Mouse (Mus musculus) MEL (cell line): ENCODE measurements around the gene Pcsk4. TPM values are rescaled to one million over a fixed set of nuclear protein-coding genes. Genes with fewer than 3 reads are reported as not detected.

ENCODE experiments used
- DNase-seq: peaks from one replicate; pipeline ENCODE4 v3.0.0; 2011; ENCODE audit warnings: low read depth, low spot score
- H3K27ac ChIP-seq: 2 replicates; pipeline ENCODE4 v1.5.1; 2012; ENCODE audit warnings: low read depth, mild to moderate bottlenecking, control low read depth, low read length, moderate library complexity; ENCODE audit not compliant: control insufficient read depth
- H3K27me3 ChIP-seq, 2 experiments: fragments of 150-350 bp in 1 of 2; sonication (generic) in 1 of 2; 2 replicates each; pipeline ENCODE4 v1.6.1; 2012; ENCODE audit warnings: low read length in 2 of 2, mild to moderate bottlenecking in 2 of 2, improper control_type of control experiment in 1 of 2, moderate library complexity in 1 of 2; ENCODE audit not compliant: insufficient read depth in 2 of 2, control insufficient read depth in 1 of 2
- H3K36me3 ChIP-seq, 2 experiments: 2 replicates each; pipeline ENCODE4 v1.6.1; 2012 to 2014; ENCODE audit warnings: low read length in 2 of 2, improper control_type of control experiment in 1 of 2, inconsistent platforms in 1 of 2, mild to moderate bottlenecking in 1 of 2; ENCODE audit not compliant: insufficient read depth in 2 of 2, control insufficient read depth in 1 of 2
- H3K4me1 ChIP-seq, 2 experiments: fragments of 150-350 bp in 1 of 2; sonication (generic) in 1 of 2; 2 replicates each; pipeline ENCODE4 v1.6.1; 2012; ENCODE audit warnings: low read length in 2 of 2, improper control_type of control experiment in 1 of 2, mild to moderate bottlenecking in 1 of 2; ENCODE audit not compliant: insufficient read depth in 2 of 2, control insufficient read depth in 1 of 2
- H3K4me3 ChIP-seq, 2 experiments: fragments of 150-350 bp in 1 of 2; sonication (generic) in 1 of 2; 2 replicates each; pipeline ENCODE4 v1.5.1; 2012; ENCODE audit warnings: low read depth in 2 of 2, low read length in 2 of 2, mild to moderate bottlenecking in 2 of 2, moderate library complexity in 2 of 2, control low read depth in 1 of 2, improper control_type of control experiment in 1 of 2; ENCODE audit not compliant: control insufficient read depth in 1 of 2, insufficient read depth in 1 of 2
- H3K79me2 ChIP-seq: 2 replicates; pipeline ENCODE4 v1.6.1; 2012; ENCODE audit warnings: mild to moderate bottlenecking, low read length, moderate library complexity; ENCODE audit not compliant: control insufficient read depth, poor library complexity, insufficient read depth
- H3K9ac ChIP-seq: 2 replicates; pipeline ENCODE4 v1.6.1; 2012; ENCODE audit warnings: low read depth, mild to moderate bottlenecking, control low read depth, low read length, moderate library complexity; ENCODE audit not compliant: control insufficient read depth, poor library complexity, severe bottlenecking
- H3K9me3 ChIP-seq: fragments of 150-350 bp; sonication (generic); replicated peaks from 2 replicates; pipeline ENCODE4 v1.6.1; 2012; ENCODE audit warnings: mild to moderate bottlenecking, low read length, improper control_type of control experiment, moderate library complexity; ENCODE audit not compliant: insufficient read depth
- CHD2 ChIP-seq: IDR thresholded peaks from 2 replicates; pipeline ENCODE4 v1.6.1; 2011; ENCODE audit warnings: low read length, improper control_type of control experiment
- CTCF ChIP-seq, 3 experiments: IDR thresholded peaks in 2 of 3; conservative IDR thresholded peaks in 1 of 3; 2 replicates each; pipeline ENCODE4 v1.5.1; 2011 to 2012; ENCODE audit warnings: low read length in 3 of 3, low read depth in 2 of 3, mild to moderate bottlenecking in 2 of 3, improper control_type of control experiment in 1 of 3, inconsistent platforms in 1 of 3, mixed read lengths in 1 of 3, moderate library complexity in 1 of 3; ENCODE audit not compliant: control insufficient read depth in 1 of 3, insufficient read depth in 1 of 3, poor library complexity in 1 of 3, severe bottlenecking in 1 of 3
- EP300 ChIP-seq, 2 experiments: IDR thresholded peaks; 2 replicates each; pipeline ENCODE4 v1.6.1; 2011; ENCODE audit warnings: improper control_type of control experiment in 2 of 2, low read length in 2 of 2, low read depth in 1 of 2, mild to moderate bottlenecking in 1 of 2
- GABPA ChIP-seq: IDR thresholded peaks from 2 replicates; pipeline ENCODE4 v1.6.1; 2012; ENCODE audit warnings: low read depth, mild to moderate bottlenecking, inconsistent platforms, low read length, improper control_type of control experiment, moderate library complexity
- GATA1 ChIP-seq: IDR thresholded peaks from 2 replicates; pipeline ENCODE4 v1.6.1; 2011; ENCODE audit warnings: low read depth, low read length, improper control_type of control experiment
- HCFC1 ChIP-seq: IDR thresholded peaks from 2 replicates; pipeline ENCODE4 v1.6.1; 2012; ENCODE audit warnings: low read depth, mild to moderate bottlenecking, inconsistent platforms, low read length, improper control_type of control experiment, moderate library complexity
- MAX ChIP-seq: IDR thresholded peaks from 2 replicates; pipeline ENCODE4 v1.6.1; 2011; ENCODE audit warnings: low read length, improper control_type of control experiment
- MXI1 ChIP-seq: IDR thresholded peaks from 2 replicates; pipeline ENCODE4 v1.6.1; 2011; ENCODE audit warnings: mild to moderate bottlenecking, low read depth, low read length, improper control_type of control experiment
- POLR2A ChIP-seq, 2 experiments: IDR thresholded peaks; 2 replicates each; pipeline ENCODE4 v1.6.1; 2011 to 2012; ENCODE audit warnings: low read length in 2 of 2, mild to moderate bottlenecking in 2 of 2, control low read depth in 1 of 2, improper control_type of control experiment in 1 of 2, low read depth in 1 of 2, moderate library complexity in 1 of 2; ENCODE audit not compliant: control insufficient read depth in 1 of 2, insufficient read depth in 1 of 2, poor library complexity in 1 of 2
- POLR2AphosphoS2 ChIP-seq: IDR thresholded peaks from 2 replicates; pipeline ENCODE4 v1.6.1; 2011; ENCODE audit warnings: low read length, improper control_type of control experiment
- POLR2AphosphoS5 ChIP-seq: IDR thresholded peaks from 2 replicates; pipeline ENCODE4 v1.6.1; 2012; ENCODE audit warnings: low read depth, borderline replicate concordance, mild to moderate bottlenecking, inconsistent platforms, low read length, moderate library complexity, mixed read lengths
- RAD21 ChIP-seq: IDR thresholded peaks from 2 replicates; pipeline ENCODE4 v1.6.1; 2011; ENCODE audit warnings: mild to moderate bottlenecking, low read depth, low read length, improper control_type of control experiment
- SIN3A ChIP-seq: IDR thresholded peaks from 2 replicates; pipeline ENCODE4 v1.6.1; 2012; ENCODE audit warnings: low read length, improper control_type of control experiment, inconsistent platforms
- SMC3 ChIP-seq: IDR thresholded peaks from 2 replicates; pipeline ENCODE4 v1.6.1; 2011; ENCODE audit warnings: low read depth, low read length, improper control_type of control experiment
- TCF12 ChIP-seq: IDR thresholded peaks from 2 replicates; pipeline ENCODE4 v1.6.1; 2014; ENCODE audit warnings: low read depth, mild to moderate bottlenecking, inconsistent platforms, low read length, improper control_type of control experiment, moderate library complexity
- UBTF ChIP-seq: IDR thresholded peaks from 2 replicates; pipeline ENCODE4 v1.6.1; 2012; ENCODE audit warnings: low read depth, mild to moderate bottlenecking, inconsistent platforms, low read length, improper control_type of control experiment, moderate library complexity, borderline replicate concordance; ENCODE audit not compliant: insufficient read depth
- ZKSCAN1 ChIP-seq: IDR thresholded peaks from 2 replicates; pipeline ENCODE4 v1.6.1; 2012; ENCODE audit warnings: low read depth, mild to moderate bottlenecking, inconsistent platforms, low read length, improper control_type of control experiment, moderate library complexity
- ZNF384 ChIP-seq: IDR thresholded peaks from 2 replicates; pipeline ENCODE4 v1.6.1; 2012; ENCODE audit warnings: low read depth, mild to moderate bottlenecking, inconsistent platforms, low read length, improper control_type of control experiment
- polyA plus RNA-seq, 2 experiments: library from polyadenylated mRNA; stranded (reverse) in 1 of 2; unstranded in 1 of 2; fragments of >175 nt in 1 of 2; fragments of >200 nt in 1 of 2; gene quantifications; 2 replicates each; pipeline versions ENCODE4 v1.2.1 to v1.2.4; 2012; ENCODE audit warnings: low replicate concordance in 2 of 2, low read depth in 1 of 2; ENCODE audit not compliant: insufficient read length in 2 of 2, insufficient read depth in 1 of 2, missing spikeins in 1 of 2
- total RNA-seq: library from RNA; depleted of rRNA; stranded (reverse); fragments of 300-350 nt; gene quantifications from 2 replicates; pipeline ENCODE4 v1.2.3, GENCODE M21; 2012

Gene Pcsk4
- total and polyA plus RNA-seq, 3 experiments, result 6.5 to 23.1 TPM; not detected in 1

- no peak for TF ChIP-seq ZKSCAN1
- TF ChIP-seq SIN3A, result peak; percentile 80
- peak; percentile 92 for TF ChIP-seq CHD2
- no peak for TF ChIP-seq POLR2AphosphoS5
- peak; percentile 51 for TF ChIP-seq MXI1
- peak; percentile 84 for TF ChIP-seq MAX
- TF ChIP-seq GATA1, result peak; percentile 44
- peak; percentile 27; the same call in 1 of the 2 replicates for TF ChIP-seq SMC3
- TF ChIP-seq EP300 (IDR thresholded peaks at IDR 0.05; ENCODE audit: low read depth in 1 of 2, low read length in 2 of 2), result no peak; a peak in 1 of 4 replicates
- no peak for TF ChIP-seq ZNF384
- TF ChIP-seq UBTF, result peak; percentile 72; the same call in 1 of the 2 replicates
- TF ChIP-seq POLR2AphosphoS2, result peak; percentile 98
- peak; percentile 94 for TF ChIP-seq HCFC1
Measured at GRCm38 (mm10) chr10:80292251-80293146, 36.8 kb downstream of the Pcsk4 start, which contains the start of gene Rps15 (continued).

- DNase-seq, result peak; percentile 42
- TF ChIP-seq TCF12 (no peak), RAD21 (no peak), SIN3A (no peak), CHD2 (no peak), CTCF (IDR thresholded peaks at IDR 0.05 in 2 of 3, conservative IDR thresholded peaks at IDR 0.05 in 1 of 3; ENCODE audit: control insufficient read depth in 1 of 3, insufficient read depth in 1 of 3, low read depth in 2 of 3, low read length in 3 of 3, poor library complexity in 1 of 3, severe bottlenecking in 1 of 3) (peak in 2 of 3 experiments; percentile 38 to 42; a peak in 4 of 6 replicates), MAX (no peak), GABPA (no peak), POLR2A (IDR thresholded peaks at IDR 0.05; ENCODE audit: control insufficient read depth in 1 of 2, insufficient read depth in 1 of 2, low read depth in 1 of 2, low read length in 2 of 2, poor library complexity in 1 of 2) (peak in 1 of 2 experiments; percentile 30; a peak in 1 of 4 replicates), SMC3 (peak; percentile 28; the same call in 1 of the 2 replicates)
- no peak overlapping the region for H3K27ac ChIP-seq
- H3K79me2 ChIP-seq, result peaks cover 14% of the 10 kb centered on the region
- peaks cover 0 to 4% of the 10 kb centered on the region in 2 experiments; a peak in 1 of 4 replicates for H3K4me1 ChIP-seq
- no peak overlapping the region for H3K9ac ChIP-seq
- no peaks in the 10 kb centered on the region for H3K27me3 ChIP-seq
- H3K9me3 ChIP-seq, result no peaks in the 10 kb centered on the region
- no peak overlapping the region for H3K4me3 ChIP-seq
- H3K36me3 ChIP-seq, result peaks cover 2 to 16% of the 10 kb centered on the region in 2 experiments; a peak in 2 of 4 replicates
Measured at GRCm38 (mm10) chr10:80288657-80289056, 40.6 kb downstream of the Pcsk4 start.
